Mouse (Mus musculus) retina, embryonic 14.5 days (tissue): ENCODE measurements around the gene Lipc.

ENCODE experiments used
- DNase-seq: peaks from one replicate; pipeline ENCODE4 v3.0.0-alpha.2; 2015; ENCODE audit warnings: low spot score

Lipc gene

DNA sequence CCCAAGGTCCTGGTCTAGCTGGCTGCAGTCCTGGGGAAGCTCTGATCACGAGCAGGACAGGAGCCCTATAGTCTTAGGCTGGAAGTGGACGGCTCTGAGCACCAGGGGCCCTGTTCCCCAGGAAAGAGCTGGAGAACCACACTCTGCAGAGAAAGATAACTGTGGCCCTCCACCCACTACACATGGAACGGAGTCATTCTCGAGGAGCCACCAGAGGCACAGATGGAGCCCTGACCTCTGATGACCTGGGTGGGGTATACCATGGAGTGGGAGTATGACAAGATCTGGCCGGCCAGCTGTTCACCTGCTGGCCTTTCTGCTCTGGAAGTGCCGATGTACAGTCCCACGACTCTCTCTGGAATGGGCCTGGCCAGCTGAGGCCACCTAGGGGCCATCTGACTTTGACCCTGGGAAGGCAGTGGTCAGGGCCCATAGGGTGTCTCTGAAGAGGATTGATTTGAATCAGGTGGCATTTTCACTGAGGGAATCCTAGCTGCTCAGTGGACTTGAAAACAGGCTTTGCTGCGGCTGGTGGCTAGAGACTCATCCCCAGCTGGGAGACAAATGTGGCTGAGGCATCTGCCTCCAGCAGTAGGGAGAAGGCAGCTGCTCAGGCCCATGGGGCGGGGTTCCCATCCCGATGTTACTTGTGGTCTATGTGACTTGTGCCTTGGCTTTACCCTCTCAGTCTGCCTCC, 37.2 kb downstream of the Lipc start:
- DNase-seq, result peak; percentile 48

DNA sequence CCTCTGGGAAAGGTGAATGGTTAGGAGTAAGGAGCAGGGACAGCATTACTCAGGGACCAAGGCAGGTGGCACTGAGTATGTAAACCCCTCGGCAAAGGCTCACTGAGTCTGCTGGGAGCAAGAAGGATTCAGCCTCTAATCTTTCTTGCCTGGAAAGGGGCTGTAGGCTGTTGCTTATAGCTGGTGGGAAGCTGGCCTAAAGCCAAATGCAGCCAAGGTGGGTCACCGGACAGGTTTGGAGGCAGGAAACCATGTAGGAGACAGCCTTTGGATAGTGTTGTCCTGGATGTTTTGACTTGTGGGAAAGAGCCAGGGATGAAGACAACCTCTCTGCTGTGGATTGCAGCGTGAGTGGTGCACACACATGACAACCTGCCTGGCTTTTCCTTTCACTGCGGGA, 40.9 kb downstream of the Lipc start:
- DNase-seq, result no peak

- DNase-seq, result no peak
Measured at GRCm38 (mm10) chr9:70910351-70910750, 41.7 kb downstream of the Lipc start.

DNA sequence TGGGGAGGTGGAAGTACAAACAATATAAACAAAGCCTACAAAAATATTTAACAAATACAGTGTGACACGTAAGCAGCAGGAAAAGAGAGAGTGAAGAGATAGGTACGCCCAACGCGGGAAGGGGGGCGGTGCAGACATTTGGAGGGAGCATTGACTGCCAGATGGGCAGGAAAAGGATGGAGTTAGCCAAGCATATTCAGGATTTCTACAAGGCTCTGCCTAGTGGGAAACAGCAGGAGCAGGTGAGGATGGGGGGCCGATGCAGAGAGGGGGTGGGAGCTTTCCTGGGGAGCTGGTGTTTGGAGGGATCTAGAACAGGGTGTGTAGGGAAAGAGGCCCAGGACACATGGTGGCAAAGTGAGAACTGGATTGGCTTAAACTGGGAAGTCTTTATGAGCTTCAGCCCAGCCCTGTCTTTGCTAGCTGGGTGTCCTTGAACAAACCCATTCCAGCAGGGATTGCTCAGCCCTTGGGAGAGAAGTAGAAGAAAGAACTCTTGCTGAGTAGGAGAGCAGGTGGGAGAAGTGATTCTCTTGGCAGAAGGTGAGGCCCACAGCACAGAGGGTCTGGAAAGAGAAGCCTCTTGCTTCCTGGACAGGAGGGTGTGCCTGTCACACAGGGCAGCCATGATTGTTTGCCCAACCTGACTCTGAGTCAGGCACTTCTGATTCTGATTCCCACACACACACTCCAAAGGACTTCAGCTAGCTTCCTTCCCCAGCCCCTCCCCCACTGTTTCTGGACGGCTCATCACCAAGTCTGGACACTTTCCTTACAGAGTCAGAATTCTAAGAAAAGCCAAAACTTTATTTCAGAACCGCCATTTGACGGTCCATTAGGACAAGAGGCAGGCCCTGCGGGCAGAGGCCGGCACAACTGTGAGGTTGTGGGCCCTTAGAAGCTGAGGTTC, 49.0 kb downstream of the Lipc start:
- no peak for DNase-seq

DNA sequence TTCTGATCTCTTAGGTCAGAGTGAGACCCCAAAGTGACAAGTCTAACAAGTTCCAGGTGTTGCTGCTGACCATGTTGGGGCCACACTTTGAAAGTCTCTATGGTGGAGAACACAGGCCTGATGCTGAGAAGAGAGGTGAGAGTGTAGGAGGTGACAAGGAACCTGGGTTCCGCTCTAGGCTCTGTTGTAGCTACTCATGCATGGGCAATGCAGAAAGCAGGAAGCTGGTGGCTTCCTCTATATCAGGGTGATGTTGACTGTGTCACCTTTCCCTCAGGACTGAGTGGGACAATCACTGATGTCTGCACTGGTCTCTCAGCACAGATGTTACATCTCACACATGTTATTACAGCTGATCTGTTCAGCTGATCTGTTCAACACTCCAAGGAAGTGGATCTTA, 57.8 kb downstream of the Lipc start:
- DNase-seq, result no peak

DNA sequence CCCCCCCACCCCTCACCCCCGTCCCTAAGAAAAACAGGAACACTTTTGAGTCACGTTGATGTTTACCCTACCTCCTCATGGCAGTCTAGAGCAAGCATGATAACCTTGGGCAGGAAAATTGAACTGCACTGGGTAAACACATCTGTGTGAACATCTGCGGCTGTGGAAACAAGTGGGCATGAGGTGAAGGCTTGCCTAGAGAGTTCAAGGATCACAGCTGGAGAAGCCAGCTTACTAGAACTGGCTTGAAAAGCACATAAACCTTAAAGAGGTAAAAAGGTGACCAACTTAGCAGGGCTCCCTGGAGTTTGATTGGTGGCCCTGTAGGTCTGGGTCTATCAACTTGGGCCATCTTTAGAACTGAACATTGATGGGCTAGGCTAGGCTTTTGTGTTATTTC, 58.5 kb downstream of the Lipc start:
- DNase-seq, result no peak

- DNase-seq, result no peak
Measured at GRCm38 (mm10) chr9:70892627-70893026, 59.4 kb downstream of the Lipc start.

GRCm38 (mm10) chr9:70891431-70892133, 60.4 kb downstream of the Lipc start:
- DNase-seq, result no peak

DNA sequence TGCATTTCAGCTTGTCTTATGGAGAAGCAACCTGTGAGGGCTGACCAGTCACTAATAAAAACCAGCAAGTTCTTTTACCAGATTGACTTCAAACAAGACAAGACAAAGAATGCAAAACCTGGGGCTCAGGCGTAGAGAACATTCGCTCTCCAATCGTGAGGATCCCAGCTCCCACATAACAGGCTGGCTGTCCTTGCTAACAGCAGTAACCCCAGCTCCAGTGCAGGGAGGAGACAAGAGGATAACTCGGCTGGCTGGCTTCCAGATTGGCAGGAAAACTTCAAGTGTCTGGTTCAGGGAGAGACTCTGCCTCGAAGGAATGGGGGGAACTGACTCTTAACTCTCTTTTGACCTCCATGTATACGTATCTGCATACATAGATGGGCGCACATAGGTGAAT, 61.3 kb downstream of the Lipc start:
- no peak for DNase-seq

- no peak for DNase-seq
Measured at GRCm38 (mm10) chr9:70888969-70889368, 63.1 kb downstream of the Lipc start.

DNA sequence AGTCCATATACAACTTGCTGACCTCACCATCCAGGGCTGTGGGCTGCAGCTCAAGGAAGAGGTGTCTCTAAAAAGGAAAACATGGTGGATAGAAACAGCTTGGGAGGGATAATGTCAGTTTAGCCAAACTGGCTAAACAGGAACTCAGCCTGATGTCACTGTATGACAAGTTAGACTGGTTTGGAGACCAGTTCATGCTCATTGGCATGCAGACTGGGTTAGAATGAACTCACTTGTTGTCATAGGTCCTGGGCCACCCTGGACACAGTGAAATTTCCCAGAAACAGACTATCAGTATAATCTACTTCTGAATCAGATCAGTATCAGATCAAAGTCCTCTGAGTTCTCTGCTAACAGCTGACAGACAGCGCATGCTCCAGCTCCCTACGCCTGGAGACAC, 63.5 kb downstream of the Lipc start:
- no peak for DNase-seq

DNA sequence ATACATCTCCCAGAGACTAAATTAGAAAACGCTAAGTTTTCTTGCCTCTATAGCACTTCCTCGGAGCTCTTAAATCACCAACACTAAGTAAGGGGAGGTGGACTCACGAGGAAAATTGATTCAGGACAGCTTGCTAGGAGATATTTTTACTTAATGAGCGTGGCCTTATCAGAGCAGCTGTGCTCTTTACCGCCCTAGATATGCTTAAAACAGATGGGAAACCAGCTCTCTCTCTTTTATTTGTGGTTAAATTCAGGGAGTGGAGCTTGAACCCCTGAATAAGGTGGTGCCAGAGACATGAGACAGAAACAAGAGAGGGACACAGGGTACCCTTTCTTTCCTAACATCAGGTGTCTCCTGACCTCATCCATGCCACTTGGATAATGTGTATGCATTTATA, 70.0 kb downstream of the Lipc start:
- no peak for DNase-seq

DNA sequence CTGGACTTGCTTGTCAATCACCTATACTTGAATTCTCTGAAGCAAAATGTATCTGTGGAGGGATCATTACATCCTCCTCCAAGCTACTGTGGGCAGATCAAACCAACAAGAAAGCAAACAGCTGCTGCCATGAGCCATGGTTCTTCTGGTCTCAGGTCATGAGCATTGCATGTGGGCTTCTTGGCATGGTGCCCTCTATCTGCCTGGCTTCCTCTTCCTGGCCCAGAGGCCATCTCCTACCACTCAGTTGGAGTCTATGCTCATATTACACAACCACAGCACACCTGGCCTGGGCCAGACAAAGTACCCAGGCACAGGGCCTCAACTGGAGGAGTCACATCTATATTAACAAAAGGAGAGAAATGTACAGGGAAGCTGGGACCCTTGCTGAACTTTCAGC, 73.2 kb downstream of the Lipc start:
- no peak for DNase-seq

- DNase-seq, result no peak
Measured at GRCm38 (mm10) chr9:70878157-70878556, 73.9 kb downstream of the Lipc start.

- no peak for DNase-seq
Measured at GRCm38 (mm10) chr9:70875490-70875889, 76.5 kb downstream of the Lipc start.

DNA sequence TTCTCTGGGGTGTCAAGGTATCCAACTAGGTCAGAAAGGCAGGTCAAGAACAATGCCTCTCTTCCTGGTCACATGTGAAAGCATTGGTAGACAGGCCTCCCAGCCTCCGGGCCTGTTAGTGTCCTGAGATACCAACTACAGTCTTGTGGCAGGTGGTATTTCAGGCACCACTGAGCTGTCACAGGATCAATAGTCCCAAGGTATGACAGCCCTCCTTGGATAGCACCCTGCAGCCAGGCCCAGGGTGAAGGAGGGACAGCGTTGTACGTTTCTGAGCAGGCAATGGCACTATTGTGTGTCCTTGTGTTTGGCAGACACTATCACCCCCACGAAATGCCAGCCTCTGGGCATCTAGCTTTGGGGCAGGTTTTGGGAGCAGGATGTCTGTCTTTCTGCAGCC, 77.0 kb downstream of the Lipc start:
- DNase-seq, result no peak

DNA sequence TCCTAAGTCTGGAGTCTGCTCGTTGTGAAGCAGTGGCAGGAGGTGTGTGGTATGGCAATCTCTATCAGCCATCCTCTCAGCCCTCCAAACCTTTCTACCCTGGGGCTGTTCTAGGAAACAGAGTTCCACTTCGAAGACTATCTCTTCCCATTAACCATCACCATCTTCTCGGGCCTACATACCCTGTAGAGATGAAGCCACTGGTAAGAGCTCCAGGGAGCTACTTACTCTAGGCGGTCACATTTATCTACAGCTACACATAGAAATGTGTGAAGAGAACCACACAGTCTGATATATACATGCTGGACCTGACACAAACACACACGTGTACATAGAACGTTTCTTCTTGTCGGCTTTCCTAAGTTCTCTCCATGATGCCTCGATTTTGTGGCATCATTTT, 79.4 kb downstream of the Lipc start:
- no peak for DNase-seq

DNA sequence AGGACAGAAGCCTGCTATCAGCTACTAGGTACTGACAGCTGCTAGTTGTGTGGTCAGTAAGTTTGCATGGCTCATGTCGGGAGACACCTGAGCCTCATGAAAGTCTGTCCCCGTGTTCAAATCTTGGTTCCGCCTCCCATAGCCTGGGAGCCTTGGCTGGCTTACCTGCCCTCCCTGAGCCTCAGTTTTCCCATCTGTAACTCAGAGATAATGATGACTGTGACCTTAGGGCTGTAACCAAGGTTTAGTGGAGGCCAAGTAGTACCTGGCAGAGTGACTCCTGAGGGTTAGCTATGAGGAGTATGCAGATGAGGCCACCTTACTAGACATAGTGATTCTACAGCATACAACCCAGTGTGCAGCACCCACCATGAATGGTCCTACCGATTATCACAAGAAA, 81.7 kb downstream of the Lipc start:
- DNase-seq, result no peak

GRCm38 (mm10) chr9:70869169-70869873, 82.7 kb downstream of the Lipc start:
- DNase-seq, result no peak

DNA sequence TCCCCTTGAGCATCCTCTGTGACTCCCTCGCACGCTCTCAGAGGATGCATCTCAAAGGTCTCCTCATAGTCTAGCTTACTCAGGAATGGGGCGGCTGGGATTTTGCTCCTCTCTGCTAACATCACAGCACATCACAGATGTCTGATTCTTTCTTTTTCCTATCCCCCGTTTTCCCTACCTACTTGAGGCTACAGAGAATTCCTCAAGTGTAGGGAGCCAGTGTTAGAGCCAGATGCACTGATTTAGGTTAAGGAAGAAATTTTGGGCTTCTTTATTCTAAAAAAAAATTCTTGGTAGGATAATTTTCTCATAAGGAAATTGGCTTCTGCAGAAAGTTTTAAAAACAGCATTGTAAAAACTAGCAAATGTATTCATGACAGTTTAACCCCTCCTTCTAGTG, 84.6 kb downstream of the Lipc start:
- no peak for DNase-seq

GRCm38 (mm10) chr9:70864039-70864438, 88.0 kb downstream of the Lipc start:
- no peak for DNase-seq

DNA sequence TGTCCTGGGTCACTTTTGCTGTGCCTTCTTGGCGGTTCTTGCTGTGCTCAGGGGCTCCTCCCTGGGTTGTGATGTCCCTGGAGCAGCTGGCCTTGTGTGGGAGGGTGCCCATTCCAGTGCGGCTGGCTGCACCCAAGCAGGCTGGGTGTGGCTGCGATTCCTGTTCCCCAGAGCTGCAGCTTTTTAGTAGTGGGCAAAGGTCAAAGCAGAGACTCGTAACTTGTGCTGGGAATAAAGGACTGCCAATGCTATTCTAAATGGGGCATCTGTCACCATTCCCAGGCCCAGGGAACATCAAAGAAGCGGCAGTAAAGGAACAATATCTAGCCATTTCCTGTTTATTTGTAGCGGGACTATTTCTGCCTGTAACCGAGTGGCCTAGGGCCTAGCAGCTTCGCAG, 88.7 kb downstream of the Lipc start:
- peak; percentile 25 for DNase-seq
